Mouse (Mus musculus) midbrain, embryonic 14.5 days (tissue): ENCODE measurements at regions not wholly inside any gene's neighbourhood (a gene's known extent, or its start where the extent isn't known, plus 50 kb on each side); places are given as distances from the start of the nearest gene placed in this dataset.

Experiments
- ATAC-seq: fragments of 200-750 bp; cut with Nextera tagmentation; 2 replicates; pipeline ENCODE4 v1.8.0; 2017; ENCODE audit warnings: moderate number of reproducible peaks, moderate library complexity; ENCODE audit not compliant: low FRiP score, low TSS enrichment
- DNase-seq: peaks from one replicate; pipeline ENCODE4 v3.0.0-alpha.2; 2015
- H3K27ac ChIP-seq: fragments of 300-500 bp; sonication (generic); replicated peaks from 2 replicates; pipeline ENCODE4 v1.5.1; 2014; ENCODE audit warnings: mild to moderate bottlenecking, low read depth, low read length, moderate library complexity
- H3K27me3 ChIP-seq: fragments of 300-500 bp; sonication (generic); 2 replicates; pipeline ENCODE4 v1.6.1; 2014; ENCODE audit warnings: low read length, control low read depth, mixed read lengths; ENCODE audit not compliant: control insufficient read depth, insufficient read depth
- H3K36me3 ChIP-seq: fragments of 300-500 bp; sonication (generic); 2 replicates; pipeline ENCODE4 v1.6.1; 2014; ENCODE audit warnings: low read length, control low read depth; ENCODE audit not compliant: control insufficient read depth, insufficient read depth
- H3K4me1 ChIP-seq: fragments of 300-500 bp; sonication (generic); 2 replicates; pipeline ENCODE4 v1.6.1; 2014; ENCODE audit warnings: mild to moderate bottlenecking, antibody characterized with exemption, low read length, control low read depth; ENCODE audit not compliant: control insufficient read depth, insufficient read depth
- H3K4me2 ChIP-seq: fragments of 300-500 bp; sonication (generic); 2 replicates; pipeline ENCODE4 v1.6.1; 2014; ENCODE audit warnings: mild to moderate bottlenecking, low read length, moderate library complexity
- H3K4me3 ChIP-seq: fragments of 300-500 bp; sonication (generic); replicated peaks from 2 replicates; pipeline ENCODE4 v1.5.1; 2014; ENCODE audit warnings: low read depth, low read length
- H3K9ac ChIP-seq: fragments of 300-500 bp; sonication (generic); replicated peaks from 2 replicates; pipeline ENCODE4 v1.6.1; 2014; ENCODE audit warnings: mild to moderate bottlenecking, low read length, moderate library complexity
- H3K9me3 ChIP-seq: fragments of 300-500 bp; sonication (generic); 2 replicates; pipeline ENCODE4 v1.6.1; 2016; ENCODE audit warnings: low read length, control low read depth, mixed read lengths; ENCODE audit not compliant: control insufficient read depth
- WGBS: fragments of 180-500 bp; shearing (Covaris S2); extraction: QIAGEN DNeasy Blood & Tissue Kit; methylation state at CpG from one replicate; pipeline ENCODE4 v1.1.7; 2014; 5-methylcytosine and 5-hydroxymethylcytosine counted together

- no peaks in the 10 kb centered on the region for H3K9me3 ChIP-seq
- no peak for ATAC-seq
- H3K27ac ChIP-seq, result peak overlapping the region; percentile 96
- peak overlapping the region; percentile 56 for H3K4me3 ChIP-seq
- DNase-seq, result peak; percentile 51
- H3K27me3 ChIP-seq, result no peaks in the 10 kb centered on the region
- 0 out of 2 replicates have a peak, but pooled peaks cover 3% of the 10 kb centered on the region for H3K4me1 ChIP-seq
- peak overlapping the region; percentile 91 for H3K9ac ChIP-seq
- 11% methylated on average over 1 of the region's 1 CpGs for WGBS
- no peaks in the 10 kb centered on the region for H3K36me3 ChIP-seq
- H3K4me2 ChIP-seq, result peak overlapping the region; percentile 72
These were observed 183.4 kb downstream of the Gm11146 start for GRCm38 (mm10) chr16:77418486-77418885.

GRCm38 (mm10) chr16:77417791-77418190 lies 184.1 kb downstream of the Gm11146 start:
- Histone ChIP-seq H3K27ac (peak overlapping the region; percentile 96), H3K4me1 (0 out of 2 replicates have a peak, but pooled peaks cover 3% of the 10 kb centered on the region), H3K9ac (peak overlapping the region; percentile 91), H3K4me3 (peak overlapping the region; percentile 56), H3K36me3 (no peaks in the 10 kb centered on the region), H3K9me3 (no peaks in the 10 kb centered on the region), H3K4me2 (peak overlapping the region; percentile 72), H3K27me3 (no peaks in the 10 kb centered on the region)
- peak; percentile 93 for DNase-seq
- peak; percentile 49 for ATAC-seq
- WGBS, result under 1% methylated on average over 3 of the region's 3 CpGs

- peak; percentile 53 for DNase-seq
- 52% methylated on average over 1 of the region's 1 CpGs for WGBS
- Histone ChIP-seq H3K36me3 (no peaks in the 10 kb centered on the region), H3K4me2 (no peak overlapping the region), H3K27ac (0 out of 2 replicates have a peak overlapping the region, but pooled peaks have one; percentile 3), H3K4me3 (no peak overlapping the region), H3K9me3 (no peaks in the 10 kb centered on the region), H3K9ac (no peak overlapping the region), H3K4me1 (0 out of 2 replicates have a peak, but pooled peaks cover 3% of the 10 kb centered on the region), H3K27me3 (no peaks in the 10 kb centered on the region)
- no peak for ATAC-seq
These were observed 187.3 kb downstream of the Gm11146 start for GRCm38 (mm10) chr16:77414562-77414961.

- DNase-seq (no peak), ATAC-seq (no peak)
- 45% methylated on average over 7 of the region's 7 CpGs for WGBS
- no peak overlapping the region for H3K27ac ChIP-seq
- H3K9ac ChIP-seq, result no peak overlapping the region
- no peak overlapping the region for H3K4me2 ChIP-seq
- H3K36me3 ChIP-seq, result no peaks in the 10 kb centered on the region
- no peaks in the 10 kb centered on the region for H3K9me3 ChIP-seq
- peaks cover 30% of the 10 kb centered on the region for H3K4me1 ChIP-seq
- no peak overlapping the region for H3K4me3 ChIP-seq
- no peaks in the 10 kb centered on the region for H3K27me3 ChIP-seq
These were observed 192.7 kb downstream of the Gm11146 start for GRCm38 (mm10) chr16:77409168-77409567.

GRCm38 (mm10) chr16:77406999-77407398 lies 194.9 kb downstream of the Gm11146 start:
- no peaks in the 10 kb centered on the region for H3K9me3 ChIP-seq
- DNase-seq, result peak; percentile 15
- peaks cover 51% of the 10 kb centered on the region for H3K4me1 ChIP-seq
- no peak overlapping the region for H3K9ac ChIP-seq
- H3K27me3 ChIP-seq, result no peaks in the 10 kb centered on the region
- no peak overlapping the region for H3K4me2 ChIP-seq
- no peak for ATAC-seq
- no peaks in the 10 kb centered on the region for H3K36me3 ChIP-seq
- no peak overlapping the region for H3K4me3 ChIP-seq
- no peak overlapping the region for H3K27ac ChIP-seq
- 29% methylated on average over 5 of the region's 5 CpGs for WGBS

GRCm38 (mm10) chr16:77405859-77406258 lies 196.0 kb downstream of the Gm11146 start:
- DNase-seq, result peak; percentile 60

GRCm38 (mm10) chr16:77405181-77405818 lies 196.6 kb downstream of the Gm11146 start:
- peak overlapping the region; percentile 87 for H3K27ac ChIP-seq
- H3K4me2 ChIP-seq, result peak overlapping the region; percentile 49
- DNase-seq (peak; percentile 72), ATAC-seq (peak; percentile 65)
- WGBS, result 6% methylated on average over 8 of the region's 8 CpGs
- 0 out of 2 replicates have a peak overlapping the region, but pooled peaks have one; percentile 10 for H3K4me3 ChIP-seq
- H3K9ac ChIP-seq, result no peak overlapping the region; the same call in 1 of the 2 replicates
- H3K27me3 ChIP-seq, result no peaks in the 10 kb centered on the region
- peaks cover 66% of the 10 kb centered on the region for H3K4me1 ChIP-seq
- H3K9me3 ChIP-seq, result no peaks in the 10 kb centered on the region
- no peaks in the 10 kb centered on the region for H3K36me3 ChIP-seq

More at GRCm38 (mm10) chr16:77405859-77406258, 196.0 kb downstream of the Gm11146 start:
- H3K9ac ChIP-seq, result no peak overlapping the region; the same call in 1 of the 2 replicates
- peak; percentile 64 for ATAC-seq
- peak overlapping the region; percentile 49 for H3K4me2 ChIP-seq
- H3K27ac ChIP-seq, result peak overlapping the region; percentile 87
- H3K36me3 ChIP-seq, result no peaks in the 10 kb centered on the region
- WGBS, result 5% methylated on average over 6 of the region's 6 CpGs
- no peaks in the 10 kb centered on the region for H3K9me3 ChIP-seq
- 0 out of 2 replicates have a peak overlapping the region, but pooled peaks have one; percentile 10 for H3K4me3 ChIP-seq
- H3K27me3 ChIP-seq, result no peaks in the 10 kb centered on the region
- peaks cover 61% of the 10 kb centered on the region for H3K4me1 ChIP-seq

GRCm38 (mm10) chr16:77402711-77403280 lies 199.1 kb downstream of the Gm11146 start:
- peak overlapping the region; percentile 39 for H3K4me2 ChIP-seq
- H3K9me3 ChIP-seq, result no peaks in the 10 kb centered on the region
- H3K4me3 ChIP-seq, result no peak overlapping the region
- 21% methylated on average over 7 of the region's 7 CpGs for WGBS
- peak overlapping the region; percentile 53 for H3K27ac ChIP-seq
- no peaks in the 10 kb centered on the region for H3K36me3 ChIP-seq
- DNase-seq (peak; percentile 61), ATAC-seq (no peak)
- no peaks in the 10 kb centered on the region for H3K27me3 ChIP-seq
- H3K9ac ChIP-seq, result no peak overlapping the region; the same call in 1 of the 2 replicates
- peaks cover 73% of the 10 kb centered on the region for H3K4me1 ChIP-seq
